Mouse (Mus musculus): ENCODE results near the gene Yipf7. TPM values are rescaled to one million over a fixed set of nuclear protein-coding genes. Genes with fewer than 3 reads are reported as not detected.

Yipf7 gene
- total RNA-seq (2021): not detected

GRCm38 (mm10) chr5:69542489-69542888 lies at the start of gene Yipf7:
Gene Yipf7 (minus strand): TSS chr5:69542648.
- DNase-seq (ENCODE audit: extremely low spot score in 1 of 2, low spot score in 1 of 2): no peak

GRCm38 (mm10) chr5:69591640-69592461 lies 49.4 kb upstream of the Yipf7 start, which contains the start of gene Gnpda2:
Gene Gnpda2 (minus strand): TSS chr5:69592340.
- peak; percentile 82 to 87 for DNase-seq (ENCODE audit: extremely low spot score in 1 of 2, low spot score in 1 of 2)

- DNase-seq (ENCODE audit: extremely low spot score in 1 of 2, low spot score in 1 of 2): peak in 1 of 2 experiments; percentile 8
Measured at GRCm38 (mm10) chr5:69557404-69557935, 15.0 kb upstream of the Yipf7 start.

- peak; percentile 97 to 99 for DNase-seq (ENCODE audit: extremely low spot score in 1 of 2, low spot score in 1 of 2)
Measured at GRCm38 (mm10) chr5:69556628-69557403, 14.4 kb upstream of the Yipf7 start, which contains the start of gene Guf1. Gene Guf1 (plus strand): TSS chr5:69556923.

GRCm38 (mm10) chr5:69541680-69542079 lies 768 bp downstream of the Yipf7 start:
- DNase-seq (ENCODE audit: extremely low spot score in 1 of 2, low spot score in 1 of 2): no peak

GRCm38 (mm10) chr5:69523944-69524343 lies 18.5 kb downstream of the Yipf7 start:
- DNase-seq (ENCODE audit: extremely low spot score in 1 of 2, low spot score in 1 of 2): no peak

- DNase-seq (ENCODE audit: extremely low spot score in 1 of 2, low spot score in 1 of 2): no peak
Measured at GRCm38 (mm10) chr5:69522064-69522463, 20.4 kb downstream of the Yipf7 start.

GRCm38 (mm10) chr5:69520661-69521278 lies 21.7 kb downstream of the Yipf7 start:
- peak; percentile 25 to 75 for DNase-seq (ENCODE audit: extremely low spot score in 1 of 2, low spot score in 1 of 2)

GRCm38 (mm10) chr5:69512203-69512602 lies 30.2 kb downstream of the Yipf7 start:
- no peak for DNase-seq (ENCODE audit: extremely low spot score in 1 of 2, low spot score in 1 of 2)

- DNase-seq (ENCODE audit: extremely low spot score in 1 of 2, low spot score in 1 of 2): no peak
Measured at GRCm38 (mm10) chr5:69511631-69512030, 30.8 kb downstream of the Yipf7 start.

GRCm38 (mm10) chr5:69507045-69507444 lies 35.4 kb downstream of the Yipf7 start:
- no peak for DNase-seq (ENCODE audit: extremely low spot score in 1 of 2, low spot score in 1 of 2)

GRCm38 (mm10) chr5:69489046-69489445 lies 53.4 kb downstream of the Yipf7 start:
- no peak for DNase-seq (ENCODE audit: extremely low spot score in 1 of 2, low spot score in 1 of 2)

GRCm38 (mm10) chr5:69467520-69467919 lies 74.9 kb downstream of the Yipf7 start:
- DNase-seq (ENCODE audit: extremely low spot score in 1 of 2, low spot score in 1 of 2): no peak

Other genes with a start within 250 kb of the Yipf7 start
- 1 to 10 TPM; 6.0 TPM for gene Kctd8, start 201.0 kb downstream of the Yipf7 start, total RNA-seq (2021)
- gene Guf1, start 14.3 kb upstream of the Yipf7 start, total RNA-seq (2021): 10 to 100 TPM; 22.0 to 27.4 TPM
- gene Gnpda2, start 49.7 kb upstream of the Yipf7 start, total RNA-seq (2021): 10 to 100 TPM; 20.0 to 21.6 TPM